Mouse (Mus musculus) ES-E14 (cell line): ENCODE results near the gene Zdhhc24.

Experiments used
- CHD2 ChIP-seq: IDR thresholded peaks from 2 replicates; pipeline ENCODE4 v1.6.1; 2014; ENCODE audit warnings: mild to moderate bottlenecking, low read depth, low read length, inconsistent platforms
- ZC3H11A ChIP-seq: IDR thresholded peaks from 2 replicates; pipeline ENCODE4 v1.6.1; 2012; ENCODE audit warnings: low read depth, mild to moderate bottlenecking, inconsistent platforms, low read length, borderline replicate concordance
- ZNF384 ChIP-seq: IDR thresholded peaks from 2 replicates; pipeline ENCODE4 v1.6.1; 2012; ENCODE audit warnings: low read depth, low read length, inconsistent platforms

GRCm38 (mm10) chr19:4883961-4884360 is 5.5 kb downstream of the Zdhhc24 start:
- TF ChIP-seq CHD2 (no peak), ZNF384 (no peak), ZC3H11A (no peak)
